Mouse (Mus musculus): ENCODE measurements around the gene Pdia5. TPM values are rescaled to one million over a fixed set of nuclear protein-coding genes. Genes with fewer than 3 reads are reported as not detected.
A peak's percentile ranks its signal among the peaks of the same experiment; 100 is the strongest.

The Pdia5 gene
- total RNA-seq (2021) = 1 to 10 TPM; 1.7 to 1.9 TPM
- long read RNA-seq, experiment 1, partial matches to known transcripts = 0 of 1 reads
- long read RNA-seq, experiment 1, other reads (novel, unspliced or antisense) = 0 of 1 reads
- long read RNA-seq, experiment 2, partial matches to known transcripts = 0 of 1 reads
- long read RNA-seq, experiment 2, other reads (novel, unspliced or antisense) = 0 of 1 reads

DNA sequence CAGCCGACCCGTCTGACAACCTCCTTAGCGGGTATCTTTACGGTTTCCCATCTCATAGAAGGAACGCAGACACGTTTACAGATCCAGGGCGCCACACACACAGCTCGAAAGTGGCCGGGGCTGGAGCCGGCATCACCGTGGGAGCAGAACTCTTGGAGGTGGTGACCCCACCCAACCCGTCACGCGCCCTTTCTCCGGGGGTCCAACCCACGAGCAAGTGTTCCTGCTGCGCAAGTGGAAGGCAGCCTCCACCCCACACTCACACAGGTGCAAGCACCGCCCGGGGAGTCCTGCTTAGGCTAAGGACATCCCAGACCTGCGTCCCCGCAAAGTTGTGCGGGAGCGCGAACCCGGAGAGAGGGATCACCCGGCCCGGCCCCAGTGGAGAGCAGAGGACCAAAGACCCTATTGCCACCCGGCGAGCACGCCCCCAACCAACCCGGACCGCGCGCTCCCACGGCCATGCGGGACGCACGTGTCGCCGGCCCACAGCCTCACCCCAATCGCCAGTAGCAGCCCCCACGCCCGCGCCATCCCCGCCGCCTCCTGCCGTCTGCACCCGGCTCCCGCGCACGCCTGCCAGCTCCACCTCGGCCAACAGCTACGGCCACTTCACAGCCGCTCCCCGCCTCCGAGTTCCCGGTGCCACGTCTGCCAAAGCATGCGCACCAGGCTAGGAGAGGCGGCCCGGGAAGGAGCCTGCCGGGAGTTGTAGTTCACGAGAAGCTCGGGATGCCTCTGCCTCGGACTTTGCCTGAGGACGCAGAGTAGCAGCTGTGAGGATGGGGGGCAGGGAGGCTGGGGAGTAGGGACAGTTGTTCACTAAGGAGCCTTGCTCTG is at the start of gene Pdia5:
TSS of gene Pdia5 (minus strand) at position 643 of the 840 bp plus-strand sequence.
- peak; percentile 77 to 87 for DNase-seq
- intact Hi-C loops (cut with DNase I) = no loop called here

DNA sequence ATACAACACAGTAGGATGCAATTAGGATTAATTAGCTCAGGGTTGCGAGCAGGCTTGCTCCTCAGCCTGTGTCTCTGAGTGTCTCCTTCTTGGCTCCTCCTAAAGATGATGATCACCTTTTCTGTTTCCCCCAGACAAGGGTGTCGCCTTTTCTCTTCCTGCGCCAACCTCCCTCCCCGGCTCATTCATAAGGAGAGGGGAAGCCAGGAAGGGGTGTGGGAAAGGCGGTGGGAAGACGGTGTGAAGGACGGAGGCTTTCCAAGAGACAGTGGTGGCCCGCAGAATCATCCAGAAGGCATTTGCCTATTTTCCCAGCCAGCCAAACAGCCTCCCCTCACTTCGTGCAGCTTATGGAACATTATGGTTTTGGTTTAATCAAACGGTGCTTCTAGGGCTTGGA is 48.4 kb upstream of the Pdia5 start:
- intact Hi-C loops (cut with DNase I) = no loop called here
- no peak for DNase-seq

DNA sequence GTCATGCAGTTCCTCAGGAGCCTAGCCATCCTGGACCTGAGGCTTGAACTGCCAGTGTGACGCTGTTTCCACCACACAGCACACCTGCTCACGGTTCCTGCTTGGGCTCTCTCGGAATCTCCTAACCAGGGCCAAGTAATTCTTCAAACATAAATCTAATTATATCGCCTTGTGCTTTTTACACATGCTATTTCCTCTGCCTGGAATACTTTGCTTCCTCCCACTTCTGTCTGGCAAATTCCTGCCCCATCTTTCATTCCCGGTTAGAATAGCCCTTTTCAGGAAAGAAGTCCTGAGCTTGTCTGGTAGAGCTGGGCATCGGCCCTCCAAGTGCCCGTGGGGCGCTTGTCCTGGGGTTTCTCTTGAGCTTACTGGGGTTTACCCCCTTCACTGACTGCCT is 47.0 kb upstream of the Pdia5 start:
- intact Hi-C loops (cut with DNase I) = no loop called here
- no peak for DNase-seq

DNA sequence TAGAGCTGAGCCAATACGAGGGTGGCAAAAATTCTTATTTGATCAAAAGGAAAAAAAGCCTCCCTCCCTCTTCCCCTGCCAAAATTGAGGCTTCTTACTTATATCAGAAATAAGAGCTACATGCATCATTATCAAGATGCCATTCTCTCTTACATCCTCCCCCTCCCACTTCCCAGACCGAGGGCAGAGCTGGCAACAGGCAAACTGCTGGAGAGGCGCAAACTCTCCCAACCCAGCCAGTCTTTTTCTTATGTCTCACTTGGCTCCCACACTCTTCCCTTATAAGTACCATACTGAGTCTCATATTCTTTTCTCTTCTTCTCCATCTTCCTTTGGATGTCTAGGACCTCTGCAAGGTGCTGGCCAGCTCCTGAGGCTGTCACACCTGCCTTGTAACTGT is 44.0 kb upstream of the Pdia5 start:
- intact Hi-C loops (cut with DNase I) = no loop called here
- DNase-seq = no peak

DNA sequence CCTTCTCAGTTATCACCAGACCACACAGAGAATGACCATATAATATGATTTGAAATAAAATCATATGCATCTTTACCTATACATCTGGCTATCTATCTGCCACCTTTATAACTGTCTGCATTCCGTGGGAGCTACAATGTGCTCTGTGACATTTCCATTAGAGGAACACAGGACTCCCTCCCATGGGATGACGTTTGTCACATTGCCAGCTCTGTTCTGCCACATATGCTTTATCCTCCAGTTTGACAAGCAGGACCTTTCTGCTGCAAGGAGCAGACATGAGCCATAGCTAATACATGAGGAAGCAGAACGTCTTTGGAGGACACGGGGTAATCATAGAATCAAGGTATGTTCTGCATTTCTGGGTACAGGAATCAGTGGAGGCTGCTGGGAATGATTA is 33.5 kb upstream of the Pdia5 start:
- intact Hi-C loops (cut with DNase I) = no loop called here
- DNase-seq = no peak

DNA sequence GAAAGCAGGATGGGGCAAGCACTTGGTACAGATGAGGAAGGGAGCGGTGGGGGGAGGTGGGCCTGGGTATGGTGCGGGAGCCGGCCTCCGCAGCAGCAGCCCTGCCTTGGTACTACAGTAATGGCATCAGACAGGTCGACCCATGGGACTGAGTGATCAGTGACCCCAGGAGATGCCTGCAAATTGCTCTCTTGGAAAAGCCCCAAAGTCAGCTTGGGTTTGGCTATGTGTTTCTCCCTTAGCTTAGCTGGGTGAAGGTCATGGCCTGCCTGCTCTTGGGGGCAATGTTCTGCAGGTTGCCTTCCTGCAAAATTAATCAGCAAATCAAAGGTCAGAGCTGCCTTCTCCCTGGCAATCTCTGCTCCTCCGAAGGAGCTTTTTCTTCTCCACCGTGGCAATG is 28.6 kb upstream of the Pdia5 start:
- no peak for DNase-seq
- intact Hi-C loops (cut with DNase I) = no loop called here

DNA sequence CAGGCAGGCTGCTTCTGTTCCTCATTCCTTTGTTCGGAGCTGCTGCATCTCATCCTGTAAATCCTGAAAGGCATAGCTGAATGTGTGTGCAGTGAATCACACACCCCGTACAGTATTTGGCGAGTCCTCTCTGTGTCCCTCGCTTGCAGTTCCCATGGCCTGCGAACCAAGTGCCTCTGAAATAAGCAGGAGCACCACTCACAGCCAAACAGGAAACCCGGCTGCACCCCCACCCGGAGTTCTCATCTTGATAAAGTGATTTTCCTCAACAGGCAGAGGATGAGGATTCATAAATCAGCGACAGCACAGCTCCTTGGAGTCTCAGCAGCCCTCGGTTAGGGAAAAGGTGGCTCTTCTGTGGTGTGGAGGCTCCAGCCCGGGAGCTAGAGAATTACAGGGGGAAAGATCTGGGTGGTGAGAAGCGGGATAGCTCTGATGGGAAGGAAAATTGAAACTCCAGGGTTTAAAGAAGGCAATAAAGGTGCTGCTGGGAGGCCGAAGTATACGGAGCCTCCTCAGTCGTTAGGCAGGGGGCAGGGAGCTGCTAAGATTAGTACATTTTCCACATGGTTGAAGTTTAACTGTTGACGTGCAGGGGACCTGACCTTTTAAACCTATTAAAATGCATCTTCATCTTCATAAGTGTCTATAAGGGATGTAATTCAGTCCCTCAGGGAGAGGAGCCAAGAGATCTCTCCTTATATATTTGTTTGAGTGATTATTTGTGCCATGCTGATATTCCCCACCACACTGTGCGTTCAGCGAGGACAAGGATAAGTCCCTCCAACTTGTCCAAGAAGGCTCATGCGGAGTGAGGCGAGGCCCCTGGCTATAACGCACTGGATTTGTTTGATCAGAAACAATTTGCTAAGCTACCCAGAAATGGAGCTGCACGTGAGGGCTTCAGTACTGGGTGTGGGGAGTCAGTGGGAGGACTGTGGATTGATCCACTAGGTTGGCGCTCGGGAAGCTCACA is 27.6 kb upstream of the Pdia5 start:
- intact Hi-C loops (cut with DNase I) = no loop called here
- no peak for DNase-seq

DNA sequence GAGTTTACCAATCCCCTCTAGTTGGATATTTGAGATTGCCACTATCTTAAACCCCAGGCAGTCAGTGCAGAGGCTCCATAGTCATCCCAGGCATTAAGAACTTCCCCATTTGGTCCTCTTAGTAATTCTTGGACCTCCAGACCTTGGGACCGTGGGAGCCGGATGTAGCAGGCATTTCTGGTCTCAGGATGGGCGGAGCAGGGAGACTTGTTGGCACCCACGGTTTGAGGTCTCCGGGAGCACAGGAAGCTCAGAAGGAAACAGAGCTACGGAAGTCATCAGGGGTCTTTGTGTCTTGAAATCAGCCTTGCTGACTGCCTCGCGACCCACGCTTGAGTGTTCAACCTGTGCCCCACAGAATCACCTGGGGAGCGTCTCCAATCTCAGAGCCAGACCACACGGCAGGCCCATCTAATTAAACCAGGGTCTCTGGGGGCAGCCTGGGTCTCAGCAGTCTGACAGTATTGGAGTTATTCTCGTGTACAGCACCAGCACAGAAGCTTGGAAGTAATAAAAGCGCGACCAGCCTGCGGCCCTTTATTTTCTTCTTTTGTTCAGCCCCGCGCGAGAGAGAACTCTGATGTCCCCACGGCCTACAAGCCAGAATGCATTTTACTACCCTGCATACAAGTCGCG is 25.4 kb upstream of the Pdia5 start:
- intact Hi-C loops (cut with DNase I) = no loop called here
- no peak for DNase-seq

DNA sequence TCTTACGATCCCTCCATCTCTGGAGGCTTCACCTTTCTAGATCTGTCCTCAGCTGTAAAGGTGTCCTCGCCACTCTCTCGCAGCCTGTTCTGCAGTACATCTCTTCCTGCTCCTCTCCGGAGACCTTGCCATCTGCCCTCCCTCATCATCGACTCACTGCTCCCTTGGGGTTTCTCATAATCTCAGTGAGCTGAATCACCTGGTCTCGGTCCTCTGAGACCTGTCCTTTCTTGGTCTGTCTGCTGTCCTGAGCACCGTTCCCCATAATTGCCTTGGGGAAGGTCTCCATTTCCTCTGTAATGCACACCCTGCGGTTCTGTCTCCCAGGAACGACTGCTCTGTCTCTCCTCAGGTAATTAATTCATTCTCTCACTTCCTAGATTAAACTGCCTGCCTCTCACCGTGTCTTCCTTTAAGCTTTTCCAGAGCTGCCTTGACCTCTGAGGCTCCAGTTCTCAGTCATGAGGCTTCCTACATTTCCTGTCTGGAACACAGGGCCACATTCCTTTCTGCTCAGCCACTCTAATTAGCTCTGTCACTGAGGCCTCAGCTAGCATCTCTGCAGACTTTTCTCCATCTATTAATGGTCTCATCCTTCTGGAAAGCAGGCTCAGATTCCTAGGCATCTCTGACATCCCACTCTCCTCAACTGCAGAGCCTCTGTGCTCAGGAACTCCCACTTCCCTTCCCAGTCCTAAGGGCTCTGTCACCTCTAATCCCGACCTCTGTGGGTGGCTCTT is 18.8 kb upstream of the Pdia5 start:
- no peak for DNase-seq
- intact Hi-C loops (cut with DNase I) = no loop called here

DNA sequence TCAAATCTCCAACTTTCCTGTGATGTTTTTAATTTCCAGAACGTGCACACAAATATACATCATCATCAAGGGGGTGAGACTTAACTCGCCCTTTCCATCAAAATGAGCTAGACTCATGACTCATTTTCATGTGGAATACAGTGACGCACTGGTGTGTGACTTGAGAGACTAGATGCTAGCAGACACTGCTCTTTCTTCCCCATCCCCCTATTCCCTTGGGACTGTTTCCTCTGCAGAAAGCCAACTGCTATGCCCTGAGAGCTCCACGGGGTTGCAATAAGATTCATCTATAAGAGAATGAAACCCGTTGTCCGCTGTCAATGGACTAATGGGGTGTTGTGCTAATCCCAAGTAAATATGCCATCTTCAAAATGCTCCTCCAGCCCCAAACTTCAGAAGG is 17.9 kb upstream of the Pdia5 start:
- no peak for DNase-seq
- intact Hi-C loops (cut with DNase I) = no loop called here

DNA sequence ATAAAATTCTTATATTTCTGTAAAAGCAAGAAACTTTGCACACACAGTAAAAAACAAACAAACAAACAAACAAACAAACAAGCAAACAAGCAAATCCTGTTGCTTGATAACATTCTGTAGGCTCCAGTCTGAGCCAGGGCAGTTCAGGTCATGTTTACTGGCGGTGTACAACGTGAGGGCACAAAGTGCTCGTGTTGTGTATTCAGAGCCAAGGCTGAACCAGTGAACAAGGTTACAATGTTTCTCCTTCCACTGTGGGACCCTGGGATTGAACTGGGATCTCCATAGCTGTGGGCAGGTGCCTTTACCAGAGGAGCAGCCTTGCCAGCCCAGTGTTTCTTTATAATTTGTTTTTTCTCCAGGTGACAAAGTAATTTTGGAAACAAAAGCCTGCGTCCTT is 15.1 kb upstream of the Pdia5 start:
- DNase-seq = no peak
- intact Hi-C loops (cut with DNase I) = no loop called here

DNA sequence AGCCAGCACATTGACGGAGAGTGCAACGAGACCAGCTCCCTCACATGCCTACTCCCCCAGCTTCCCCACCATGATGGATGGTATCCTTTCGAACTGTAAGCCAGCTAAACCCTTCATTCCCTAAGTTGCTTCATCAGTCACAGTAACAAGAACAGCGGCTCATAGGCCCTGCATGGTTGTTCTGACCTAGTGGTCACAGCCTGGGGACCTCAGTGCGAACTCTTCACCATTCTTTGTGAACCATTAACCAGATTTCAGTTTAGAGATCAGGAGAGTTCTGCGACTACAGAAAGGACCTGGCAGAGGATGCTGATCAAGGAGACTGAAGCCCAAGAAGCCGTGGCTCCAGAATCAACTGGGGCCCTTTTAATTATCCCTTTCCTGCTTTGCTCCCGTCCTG is 13.6 kb upstream of the Pdia5 start:
- no peak for DNase-seq
- intact Hi-C loops (cut with DNase I) = no loop called here

DNA sequence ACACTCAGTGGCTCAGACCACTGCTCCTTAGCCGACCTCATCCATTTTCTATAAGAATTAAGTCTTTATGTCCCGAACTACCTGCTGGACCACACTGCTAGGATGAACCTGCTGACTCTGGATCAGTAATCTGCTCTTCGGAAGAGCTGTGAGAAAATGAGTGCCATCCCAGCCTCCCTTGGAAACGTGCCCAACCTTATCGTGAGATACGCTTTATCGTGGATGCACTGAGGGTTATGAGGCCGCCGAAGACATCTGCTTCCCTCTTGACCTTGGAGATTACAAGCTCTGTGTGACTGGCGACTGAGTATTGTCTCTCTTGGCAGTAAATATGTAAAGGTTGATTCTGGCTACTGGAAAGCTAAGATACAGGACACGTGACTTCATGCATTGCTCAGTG is 11.8 kb upstream of the Pdia5 start:
- intact Hi-C loops (cut with DNase I) = no loop called here
- DNase-seq = no peak

DNA sequence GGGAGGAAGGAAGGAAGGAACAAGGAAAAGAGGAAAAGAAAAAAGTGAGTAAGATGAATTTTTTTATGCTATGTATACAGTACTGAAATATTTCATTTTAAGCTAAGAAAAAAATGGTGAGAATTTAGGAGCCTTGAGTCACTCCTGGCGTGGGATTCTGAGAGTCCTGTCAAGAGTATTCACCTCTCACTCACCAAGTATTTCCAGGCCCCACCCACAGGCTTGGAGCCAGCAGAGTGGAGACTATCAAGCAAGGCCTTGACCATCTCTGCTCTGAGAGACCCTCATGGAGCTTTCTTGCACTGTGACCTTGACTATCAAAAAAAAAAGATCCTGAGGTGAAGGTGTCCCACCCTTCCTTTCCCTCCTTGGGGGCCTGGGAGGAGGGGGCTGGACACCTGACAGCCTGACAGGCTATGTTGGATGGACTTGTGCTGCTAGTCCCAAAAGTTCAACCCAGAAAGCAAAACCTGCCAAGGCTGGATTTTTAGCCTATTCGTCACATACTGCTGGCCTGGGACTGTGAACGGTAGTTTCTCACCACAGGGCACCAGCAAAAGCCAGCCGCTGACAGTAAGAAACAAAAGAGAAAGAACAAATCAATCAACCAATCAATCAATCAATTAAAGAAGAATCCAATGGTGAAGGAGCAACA is 10.6 kb upstream of the Pdia5 start:
- DNase-seq = no peak
- intact Hi-C loops (cut with DNase I) = no loop called here

DNA sequence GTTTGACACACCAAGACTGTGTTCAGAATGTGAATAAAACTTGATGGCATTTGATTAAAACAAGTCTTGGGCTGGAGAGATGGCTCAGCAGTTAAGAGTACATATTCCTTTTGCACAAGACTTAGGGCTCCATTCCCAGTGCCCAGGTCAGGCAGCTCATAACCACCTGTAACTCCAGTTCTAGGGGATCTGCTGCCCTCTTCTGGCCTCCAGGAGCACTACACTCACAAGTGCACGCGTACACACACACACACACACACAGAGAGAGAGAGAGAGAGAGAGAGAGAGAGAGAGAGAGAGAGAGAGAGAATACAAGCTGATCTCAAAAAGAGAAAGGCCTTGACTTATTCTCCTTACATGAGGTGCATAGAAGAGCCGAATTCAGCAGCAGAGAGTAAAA is 9.7 kb upstream of the Pdia5 start:
- intact Hi-C loops (cut with DNase I) = no loop called here
- DNase-seq = no peak

DNA sequence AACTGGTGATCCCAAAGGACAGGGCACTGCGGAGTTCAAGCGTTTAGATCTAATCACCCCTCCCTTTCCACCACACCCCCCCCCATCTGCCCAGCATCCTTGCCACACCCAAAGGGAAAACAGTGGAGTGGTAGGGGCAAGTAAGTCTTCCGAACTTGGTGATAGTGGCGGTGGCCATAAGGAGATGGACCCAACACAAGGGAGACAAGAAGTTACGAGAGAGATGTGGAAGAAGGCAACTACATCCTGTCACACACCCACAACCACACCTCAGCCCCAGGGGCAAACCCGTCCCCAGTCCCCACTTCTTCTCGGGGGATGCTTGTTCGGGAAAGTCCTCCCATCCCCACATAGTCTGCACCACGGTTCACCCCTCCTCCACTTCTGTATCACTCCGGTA is 880 bp downstream of the Pdia5 start:
- intact Hi-C loops (cut with DNase I) = no loop called here

DNA sequence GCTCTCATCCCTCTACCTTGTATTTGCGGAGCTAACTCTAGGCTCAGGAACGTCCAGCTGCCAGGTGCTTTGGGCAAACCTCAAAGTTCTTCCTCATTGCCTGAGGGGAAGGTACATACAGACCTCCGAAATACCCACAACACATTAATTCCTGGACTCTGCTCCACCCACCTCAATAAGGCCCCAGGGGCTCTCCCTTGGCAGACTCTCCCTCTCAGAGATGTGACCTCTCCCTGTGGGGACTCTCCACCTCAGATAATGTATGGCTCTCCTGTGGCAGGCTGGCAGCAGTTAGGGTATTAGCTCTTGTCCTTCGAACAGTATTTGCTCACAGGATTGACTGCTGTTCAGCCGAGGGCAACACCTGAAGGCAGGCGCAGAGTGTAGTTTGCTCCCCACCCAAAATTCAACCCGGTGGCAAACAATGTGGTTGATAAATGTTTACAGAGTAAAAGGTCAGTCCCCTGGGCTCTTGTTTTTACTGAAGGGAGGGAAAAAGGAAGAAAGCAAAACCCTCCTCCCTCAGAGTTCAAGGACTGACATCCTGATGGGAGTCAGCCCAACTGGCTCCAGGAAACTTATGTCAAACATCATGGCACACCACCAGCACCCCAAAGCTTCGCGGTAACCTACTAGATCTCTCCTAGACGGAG is 1.5 kb downstream of the Pdia5 start:
- intact Hi-C loops (cut with DNase I) = no loop called here
- DNase-seq = no peak

More for the DNA sequence above, 880 bp downstream of the Pdia5 start:
- DNase-seq = no peak

DNA sequence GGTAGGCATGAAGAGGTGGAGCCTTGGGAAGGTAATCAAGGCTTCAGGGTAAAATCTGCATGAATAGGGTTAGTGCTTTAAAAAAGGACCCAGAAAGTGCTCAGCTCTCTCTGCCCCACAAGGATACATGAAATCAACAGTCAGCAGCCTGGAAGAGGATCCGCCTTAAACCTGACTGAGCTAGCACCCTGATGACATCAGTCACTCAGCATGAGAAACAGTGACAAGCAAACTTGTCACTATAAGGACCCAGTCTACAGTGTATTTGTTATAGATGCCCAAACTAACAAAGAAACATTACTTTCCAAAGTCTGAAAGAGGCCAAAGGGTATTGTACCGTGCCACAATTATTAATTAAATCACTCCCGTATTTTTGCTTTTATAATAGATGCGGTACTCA is 2.9 kb downstream of the Pdia5 start:
- intact Hi-C loops (cut with DNase I) = no loop called here
- no peak for DNase-seq

DNA sequence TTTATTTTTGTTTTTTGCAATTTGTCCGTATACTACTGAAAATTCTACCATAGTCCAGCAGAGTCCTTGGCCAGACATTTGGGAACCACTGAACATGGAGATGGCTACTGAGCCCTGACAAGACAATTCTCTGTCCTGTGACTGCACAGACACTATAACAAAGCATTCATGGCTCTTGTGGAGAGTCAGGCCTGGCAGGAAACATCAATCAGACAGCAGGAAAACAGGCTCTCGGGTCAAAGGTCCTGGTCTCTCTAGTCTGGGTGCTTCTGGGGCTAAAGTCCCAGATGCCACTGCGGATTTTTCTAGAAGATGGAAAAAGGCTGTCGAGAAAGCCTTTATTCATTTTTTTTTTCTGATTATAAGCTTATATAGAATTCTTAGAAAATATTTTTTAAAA is 3.6 kb downstream of the Pdia5 start:
- intact Hi-C loops (cut with DNase I) = no loop called here
- DNase-seq = no peak
